Mouse (Mus musculus): ENCODE measurements around the gene Map4.

GRCm38 (mm10) chr9:110019224-110019623, 88.0 kb downstream of the Map4 start:
- no peak for TF ChIP-seq CTCF (IDR thresholded peaks at IDR 0.05; ENCODE audit: low read depth)
- TF ChIP-seq EP300 (IDR thresholded peaks at IDR 0.05; ENCODE audit: low read depth) = no peak

Data from liver, postnatal 0 days (tissue).